Mouse (Mus musculus) olfactory bulb, adult 2 months (tissue): ENCODE measurements around the gene Ptges3l.
A peak's percentile ranks its signal among the peaks of the same experiment; 100 is the strongest.

Experiments used
- CTCF ChIP-seq: fragments of 200-500 bp; IDR thresholded peaks from 2 replicates; pipeline ENCODE4 v1.5.1; 2012; ENCODE audit warnings: low read depth, mild to moderate bottlenecking, low read length, moderate library complexity; ENCODE audit not compliant: insufficient read depth
- POLR2A ChIP-seq: fragments of 200-500 bp; IDR thresholded peaks from 2 replicates; pipeline ENCODE4 v1.6.1; 2012; ENCODE audit warnings: mild to moderate bottlenecking, low read depth, low read length, moderate library complexity; ENCODE audit not compliant: insufficient read depth

DNA sequence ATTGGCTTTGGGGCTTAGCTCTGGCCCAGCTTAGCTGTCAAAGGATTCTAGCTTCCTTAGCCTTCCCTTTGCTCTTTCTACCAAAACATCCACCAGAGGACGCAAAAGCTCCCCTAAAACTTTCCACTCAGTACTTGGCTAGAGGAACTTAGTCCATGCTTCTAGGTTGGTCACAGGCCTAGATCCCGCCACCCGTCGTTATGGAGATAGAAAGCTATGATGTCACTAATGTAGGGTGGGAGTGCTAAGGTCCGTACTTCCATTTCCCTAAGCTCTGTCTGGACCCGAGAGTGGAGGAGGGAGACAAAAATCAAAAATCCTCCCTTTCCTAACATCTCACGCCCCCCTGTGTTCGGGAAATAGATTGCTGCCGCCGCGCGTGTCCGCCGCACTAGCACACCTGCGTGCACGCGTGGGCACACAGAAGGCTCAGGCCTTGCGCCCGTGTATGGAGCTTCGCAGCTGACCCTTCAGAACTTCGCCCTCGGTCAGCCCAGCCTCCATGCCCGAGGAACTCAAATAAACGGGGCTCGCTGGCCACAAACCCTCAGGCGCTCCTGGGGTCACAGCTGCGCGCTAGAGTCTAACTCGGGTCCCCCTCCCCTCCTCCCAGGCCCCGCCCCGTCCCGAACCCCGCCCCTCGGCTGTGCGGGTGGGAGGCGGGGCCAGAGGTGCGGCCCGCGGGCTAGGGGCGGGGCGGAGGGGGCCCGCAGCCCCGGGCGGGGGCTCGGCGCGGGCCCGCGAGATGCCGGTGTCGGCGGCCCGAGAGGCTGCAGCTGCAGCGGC, 42.5 kb upstream of the Ptges3l start:
- TF ChIP-seq POLR2A (0 out of 2 replicates have a peak, but pooled peaks have one; percentile 26), CTCF (peak; percentile 42; the same call in 1 of the 2 replicates)
